Mouse (Mus musculus): ENCODE measurements around the gene Usp2. TPM values are rescaled to one million over a fixed set of nuclear protein-coding genes. Genes with fewer than 3 reads are reported as not detected.

Usp2 gene
- polyA plus RNA-seq, 1 experiment from 2014 or later, result 3.7 TPM

GRCm38 (mm10) chr9:44070113-44070843 lies 3.5 kb downstream of the Usp2 start:
- Histone ChIP-seq H3K9ac (no peak overlapping the region), H3K9me3 (replicated peaks) (no peaks in the 10 kb centered on the region), H3K4me2 (no peak overlapping the region), H3K27ac (replicated peaks) (no peak overlapping the region), H3K4me1 (replicated peaks) (peaks cover 17% of the 10 kb centered on the region), H3K36me3 (replicated peaks) (no peaks in the 10 kb centered on the region), H3K4me3 (replicated peaks) (no peak overlapping the region), H3K27me3 (peaks cover 22% of the 10 kb centered on the region)
- no peak for ATAC-seq (ENCODE audit: insufficient read depth)
- 60% methylated on average over 14 of the region's 14 CpGs for WGBS (ENCODE audit: insufficient replicate concordance)

GRCm38 (mm10) chr9:44070844-44071231 lies 4.0 kb downstream of the Usp2 start:
- H3K9me3 ChIP-seq (replicated peaks), result no peaks in the 10 kb centered on the region
- no peak overlapping the region for H3K4me3 ChIP-seq (replicated peaks)
- H3K4me2 ChIP-seq, result no peak overlapping the region
- no peak overlapping the region for H3K27ac ChIP-seq (replicated peaks)
- no peak overlapping the region for H3K9ac ChIP-seq
- WGBS (ENCODE audit: insufficient replicate concordance), result 57% methylated on average over 8 of the region's 8 CpGs
- peaks cover 17% of the 10 kb centered on the region for H3K4me1 ChIP-seq (replicated peaks)
- no peak for ATAC-seq (ENCODE audit: insufficient read depth)
- no peaks in the 10 kb centered on the region for H3K36me3 ChIP-seq (replicated peaks)
- H3K27me3 ChIP-seq, result peaks cover 22% of the 10 kb centered on the region

GRCm38 (mm10) chr9:44071914-44072598 lies 5.2 kb downstream of the Usp2 start:
- H3K27me3 ChIP-seq, result peaks cover 22% of the 10 kb centered on the region
- H3K9ac ChIP-seq, result no peak overlapping the region
- no peak overlapping the region for H3K4me3 ChIP-seq (replicated peaks)
- H3K4me2 ChIP-seq, result no peak overlapping the region
- no peaks in the 10 kb centered on the region for H3K36me3 ChIP-seq (replicated peaks)
- H3K27ac ChIP-seq (replicated peaks), result no peak overlapping the region
- no peaks in the 10 kb centered on the region for H3K9me3 ChIP-seq (replicated peaks)
- ATAC-seq (ENCODE audit: insufficient read depth), result no peak
- 44% methylated on average over 11 of the region's 11 CpGs for WGBS (ENCODE audit: insufficient replicate concordance)
- peaks cover 11% of the 10 kb centered on the region for H3K4me1 ChIP-seq (replicated peaks)

GRCm38 (mm10) chr9:44072599-44072915 lies 5.7 kb downstream of the Usp2 start:
- 53% methylated on average over 4 of the region's 4 CpGs for WGBS (ENCODE audit: insufficient replicate concordance)
- no peak for ATAC-seq (ENCODE audit: insufficient read depth)
- no peak overlapping the region for H3K4me2 ChIP-seq
- no peaks in the 10 kb centered on the region for H3K9me3 ChIP-seq (replicated peaks)
- no peak overlapping the region for H3K27ac ChIP-seq (replicated peaks)
- no peaks in the 10 kb centered on the region for H3K36me3 ChIP-seq (replicated peaks)
- H3K4me3 ChIP-seq (replicated peaks), result no peak overlapping the region
- H3K27me3 ChIP-seq, result peaks cover 22% of the 10 kb centered on the region
- H3K4me1 ChIP-seq (replicated peaks), result peaks cover 6% of the 10 kb centered on the region
- no peak overlapping the region for H3K9ac ChIP-seq

GRCm38 (mm10) chr9:44073115-44073514 lies 6.3 kb downstream of the Usp2 start:
- Histone ChIP-seq H3K27me3 (peaks cover 26% of the 10 kb centered on the region), H3K4me3 (replicated peaks) (no peak overlapping the region), H3K27ac (replicated peaks) (no peak overlapping the region), H3K36me3 (replicated peaks) (no peaks in the 10 kb centered on the region), H3K9ac (no peak overlapping the region), H3K9me3 (replicated peaks) (no peaks in the 10 kb centered on the region), H3K4me2 (no peak overlapping the region), H3K4me1 (replicated peaks) (0 out of 2 replicates have a peak, but pooled peaks cover under 1% of the 10 kb centered on the region)
- ATAC-seq (ENCODE audit: insufficient read depth), result no peak
- 53% methylated on average over 5 of the region's 5 CpGs for WGBS (ENCODE audit: insufficient replicate concordance)

GRCm38 (mm10) chr9:44074395-44075275 lies 7.8 kb downstream of the Usp2 start:
- Histone ChIP-seq H3K9ac (no peak overlapping the region), H3K27me3 (peaks cover 29% of the 10 kb centered on the region), H3K4me1 (replicated peaks) (no peaks in the 10 kb centered on the region; the same call in 1 of the 2 replicates), H3K4me3 (replicated peaks) (no peak overlapping the region), H3K9me3 (replicated peaks) (no peaks in the 10 kb centered on the region), H3K27ac (replicated peaks) (no peak overlapping the region), H3K36me3 (replicated peaks) (no peaks in the 10 kb centered on the region), H3K4me2 (no peak overlapping the region)
- ATAC-seq (ENCODE audit: insufficient read depth), result no peak
- WGBS (ENCODE audit: insufficient replicate concordance), result 38% methylated on average over 9 of the region's 9 CpGs

- no peak overlapping the region for H3K4me2 ChIP-seq
- no peak overlapping the region for H3K27ac ChIP-seq (replicated peaks)
- H3K9me3 ChIP-seq (replicated peaks), result no peaks in the 10 kb centered on the region
- H3K4me1 ChIP-seq (replicated peaks), result no peaks in the 10 kb centered on the region; the same call in 1 of the 2 replicates
- no peak for ATAC-seq (ENCODE audit: insufficient read depth)
- H3K27me3 ChIP-seq, result peaks cover 23% of the 10 kb centered on the region
- H3K9ac ChIP-seq, result no peak overlapping the region
- 68% methylated on average over 24 of the region's 24 CpGs for WGBS (ENCODE audit: insufficient replicate concordance)
- H3K36me3 ChIP-seq (replicated peaks), result no peaks in the 10 kb centered on the region
- no peak overlapping the region for H3K4me3 ChIP-seq (replicated peaks)
Observed at GRCm38 (mm10) chr9:44075276-44075995, 8.6 kb downstream of the Usp2 start.

- Histone ChIP-seq H3K4me3 (replicated peaks) (no peak overlapping the region), H3K9ac (no peak overlapping the region), H3K27ac (replicated peaks) (no peak overlapping the region), H3K36me3 (replicated peaks) (no peaks in the 10 kb centered on the region), H3K9me3 (replicated peaks) (no peaks in the 10 kb centered on the region), H3K27me3 (peaks cover 15% of the 10 kb centered on the region), H3K4me1 (replicated peaks) (no peaks in the 10 kb centered on the region; the same call in 1 of the 2 replicates), H3K4me2 (no peak overlapping the region)
- ATAC-seq (ENCODE audit: insufficient read depth), result no peak
- WGBS (ENCODE audit: insufficient replicate concordance), result 63% methylated on average over 16 of the region's 16 CpGs
Observed at GRCm38 (mm10) chr9:44075996-44076763, 9.4 kb downstream of the Usp2 start.

GRCm38 (mm10) chr9:44076764-44077120 lies 9.9 kb downstream of the Usp2 start:
- H3K4me3 ChIP-seq (replicated peaks), result no peak overlapping the region
- peaks cover 20% of the 10 kb centered on the region for H3K27me3 ChIP-seq
- no peaks in the 10 kb centered on the region for H3K9me3 ChIP-seq (replicated peaks)
- WGBS (ENCODE audit: insufficient replicate concordance), result 11% methylated on average over 5 of the region's 5 CpGs
- ATAC-seq (ENCODE audit: insufficient read depth), result no peak; the same call in 1 of the 2 replicates
- H3K4me2 ChIP-seq, result no peak overlapping the region
- H3K9ac ChIP-seq, result no peak overlapping the region
- H3K27ac ChIP-seq (replicated peaks), result no peak overlapping the region
- no peaks in the 10 kb centered on the region; the same call in 1 of the 2 replicates for H3K4me1 ChIP-seq (replicated peaks)
- H3K36me3 ChIP-seq (replicated peaks), result no peaks in the 10 kb centered on the region

GRCm38 (mm10) chr9:44077266-44077910 lies 10.6 kb downstream of the Usp2 start:
- ATAC-seq (ENCODE audit: insufficient read depth), result no peak
- WGBS (ENCODE audit: insufficient replicate concordance), result 64% methylated on average over 11 of the region's 11 CpGs
- Histone ChIP-seq H3K36me3 (replicated peaks) (no peaks in the 10 kb centered on the region), H3K9me3 (replicated peaks) (no peaks in the 10 kb centered on the region), H3K27me3 (peaks cover 20% of the 10 kb centered on the region), H3K4me3 (replicated peaks) (no peak overlapping the region), H3K4me1 (replicated peaks) (no peaks in the 10 kb centered on the region; the same call in 1 of the 2 replicates), H3K4me2 (no peak overlapping the region), H3K27ac (replicated peaks) (no peak overlapping the region), H3K9ac (no peak overlapping the region)
